Mouse (Mus musculus): ENCODE results near the gene Ipo13. TPM values are rescaled to one million over a fixed set of nuclear protein-coding genes. Genes with fewer than 3 reads are reported as not detected.

Gene Ipo13
- polyA plus RNA-seq, 1 experiment from 2014 or later = 43.8 TPM

DNA sequence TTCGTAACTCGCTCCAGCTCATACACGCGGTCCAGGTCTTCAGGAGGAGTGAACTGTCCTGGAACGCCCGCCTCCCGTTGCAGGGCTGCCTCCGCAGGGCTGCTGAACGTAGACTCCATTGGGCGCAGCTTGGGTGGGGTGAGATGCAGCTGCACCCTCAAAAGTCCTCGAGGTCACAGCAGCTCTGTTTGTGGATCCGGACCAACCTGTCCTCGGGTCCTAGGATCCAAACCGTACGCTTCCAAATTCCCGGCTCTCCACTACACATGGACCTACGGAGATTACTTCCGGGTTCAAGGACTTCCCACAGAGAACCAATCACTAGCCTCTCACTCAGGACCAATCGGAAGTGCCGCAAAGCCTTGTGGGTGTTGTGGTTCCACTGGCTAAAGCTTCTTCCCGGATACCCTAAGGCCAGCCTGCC lies 23.0 kb downstream of the Ipo13 start, which contains the start of gene Dph2:
Gene Dph2, minus strand, starts transcription at position 295 of the 424 bp plus-strand sequence.
- WGBS = 0% methylated on average over 21 of the region's 21 CpGs
- Histone ChIP-seq H3K4me2 (ENCODE audit: low read depth, low read length) (peak within 1 kb of the TSS; percentile 77), H3K27ac (ENCODE audit: low read length) (no peak within 1 kb of the TSS), H3K4me3 (replicated peaks; ENCODE audit: low read length) (peak within 1 kb of the TSS; percentile 87), H3K4me1 (ENCODE audit: control insufficient read depth, insufficient read depth, low read length) (peaks cover 10% of the 10 kb centered on the region), H3K9ac (ENCODE audit: low read length) (peak within 1 kb of the TSS; percentile 72), H3K27me3 (ENCODE audit: control insufficient read depth, insufficient read depth, low read length) (no peaks in the 10 kb centered on the region), H3K9me3 (replicated peaks; ENCODE audit: control insufficient read depth, low read length) (no peaks in the 10 kb centered on the region), H3K36me3 (ENCODE audit: control insufficient read depth, insufficient read depth, low read length) (peaks cover 3% of the 10 kb centered on the region; the same call in 1 of the 2 replicates)
- peak; percentile 79 for ATAC-seq (ENCODE audit: insufficient read depth, low FRiP score)

DNA sequence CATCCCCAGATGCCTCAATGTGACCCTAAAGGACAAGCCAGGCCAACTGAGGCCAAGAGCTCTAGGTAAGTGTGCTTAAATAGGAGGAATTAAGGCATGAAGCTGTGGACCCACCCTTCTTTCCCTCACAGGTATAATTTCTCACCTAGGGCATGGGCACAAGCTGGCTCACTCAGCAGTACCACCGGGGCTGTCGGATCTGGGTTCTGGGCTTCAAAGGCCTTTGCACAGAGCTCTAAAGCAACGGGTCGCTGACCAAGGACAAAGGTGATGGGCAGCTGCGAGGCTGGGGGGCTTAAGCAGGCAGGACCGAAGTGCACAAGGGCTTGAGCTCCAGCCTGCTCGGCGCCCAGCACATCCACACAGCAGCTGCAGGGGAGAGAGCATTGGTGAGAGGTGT lies 24.0 kb downstream of the Ipo13 start:
- no peak overlapping the region for H3K27ac ChIP-seq (ENCODE audit: low read length)
- H3K4me3 ChIP-seq (replicated peaks; ENCODE audit: low read length) = peak overlapping the region; percentile 87; the same call in 1 of the 2 replicates
- ATAC-seq (ENCODE audit: insufficient read depth, low FRiP score) = no peak
- peaks cover 17% of the 10 kb centered on the region for H3K4me1 ChIP-seq (ENCODE audit: control insufficient read depth, insufficient read depth, low read length)
- 89% methylated on average over 8 of the region's 8 CpGs for WGBS
- H3K9ac ChIP-seq (ENCODE audit: low read length) = no peak overlapping the region
- H3K4me2 ChIP-seq (ENCODE audit: low read depth, low read length) = peak overlapping the region; percentile 77; the same call in 1 of the 2 replicates
- no peaks in the 10 kb centered on the region for H3K27me3 ChIP-seq (ENCODE audit: control insufficient read depth, insufficient read depth, low read length)
- H3K9me3 ChIP-seq (replicated peaks; ENCODE audit: control insufficient read depth, low read length) = no peaks in the 10 kb centered on the region
- H3K36me3 ChIP-seq (ENCODE audit: control insufficient read depth, insufficient read depth, low read length) = peaks cover 2% of the 10 kb centered on the region; the same call in 1 of the 2 replicates

DNA sequence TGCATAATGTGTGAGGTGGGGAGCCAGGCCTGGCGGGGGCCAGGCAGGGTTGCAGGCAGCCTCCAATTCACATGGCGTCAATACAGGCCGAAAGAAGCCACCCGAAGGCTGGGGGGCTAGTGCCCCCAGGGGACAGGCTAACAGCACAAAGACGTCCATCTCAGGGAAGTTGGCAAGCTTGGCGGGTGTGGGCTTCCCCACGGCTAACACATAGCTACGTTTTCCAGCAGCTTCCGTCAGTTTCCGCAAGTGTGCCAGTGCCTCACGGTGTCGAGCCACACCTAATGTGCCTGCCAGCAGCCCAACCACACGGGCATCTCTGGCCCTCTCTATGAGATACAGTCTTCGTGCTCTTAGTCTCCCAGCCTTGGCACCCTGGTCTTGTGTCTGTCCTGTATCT lies 24.8 kb downstream of the Ipo13 start:
- WGBS = 94% methylated on average over 14 of the region's 14 CpGs
- ATAC-seq (ENCODE audit: insufficient read depth, low FRiP score) = no peak
- peaks cover 17% of the 10 kb centered on the region for H3K4me1 ChIP-seq (ENCODE audit: control insufficient read depth, insufficient read depth, low read length)
- H3K4me3 ChIP-seq (replicated peaks; ENCODE audit: low read length) = no peak overlapping the region
- no peak overlapping the region for H3K4me2 ChIP-seq (ENCODE audit: low read depth, low read length)
- no peak overlapping the region for H3K27ac ChIP-seq (ENCODE audit: low read length)
- H3K27me3 ChIP-seq (ENCODE audit: control insufficient read depth, insufficient read depth, low read length) = no peaks in the 10 kb centered on the region
- no peak overlapping the region for H3K9ac ChIP-seq (ENCODE audit: low read length)
- H3K36me3 ChIP-seq (ENCODE audit: control insufficient read depth, insufficient read depth, low read length) = peaks cover 5% of the 10 kb centered on the region
- no peaks in the 10 kb centered on the region for H3K9me3 ChIP-seq (replicated peaks; ENCODE audit: control insufficient read depth, low read length)

DNA sequence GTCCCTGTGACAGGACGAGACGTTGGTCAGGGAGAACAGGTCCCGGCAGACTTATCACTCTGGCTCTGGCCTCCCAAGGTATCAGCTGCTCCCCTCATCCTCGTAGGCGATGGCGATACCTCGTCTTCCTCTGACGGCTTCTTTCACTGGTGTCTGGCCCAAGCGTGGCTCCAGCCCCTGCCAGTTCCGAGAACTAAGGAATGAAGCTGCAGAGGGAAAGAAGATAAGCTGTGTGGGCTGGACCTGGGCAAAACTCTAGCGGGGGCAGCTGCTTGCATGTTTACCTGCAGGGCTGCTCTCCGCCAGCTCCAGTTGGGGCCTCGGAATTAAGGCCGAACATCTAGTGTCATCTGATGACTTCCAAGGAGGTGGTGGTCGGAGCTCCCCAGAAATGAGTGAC lies 25.3 kb downstream of the Ipo13 start:
- Histone ChIP-seq H3K36me3 (ENCODE audit: control insufficient read depth, insufficient read depth, low read length) (peaks cover 10% of the 10 kb centered on the region), H3K4me1 (ENCODE audit: control insufficient read depth, insufficient read depth, low read length) (peaks cover 18% of the 10 kb centered on the region), H3K27me3 (ENCODE audit: control insufficient read depth, insufficient read depth, low read length) (no peaks in the 10 kb centered on the region), H3K4me3 (replicated peaks; ENCODE audit: low read length) (no peak overlapping the region), H3K4me2 (ENCODE audit: low read depth, low read length) (no peak overlapping the region), H3K27ac (ENCODE audit: low read length) (no peak overlapping the region), H3K9ac (ENCODE audit: low read length) (no peak overlapping the region), H3K9me3 (replicated peaks; ENCODE audit: control insufficient read depth, low read length) (no peaks in the 10 kb centered on the region)
- ATAC-seq (ENCODE audit: insufficient read depth, low FRiP score) = no peak
- WGBS = 89% methylated on average over 15 of the region's 15 CpGs

DNA sequence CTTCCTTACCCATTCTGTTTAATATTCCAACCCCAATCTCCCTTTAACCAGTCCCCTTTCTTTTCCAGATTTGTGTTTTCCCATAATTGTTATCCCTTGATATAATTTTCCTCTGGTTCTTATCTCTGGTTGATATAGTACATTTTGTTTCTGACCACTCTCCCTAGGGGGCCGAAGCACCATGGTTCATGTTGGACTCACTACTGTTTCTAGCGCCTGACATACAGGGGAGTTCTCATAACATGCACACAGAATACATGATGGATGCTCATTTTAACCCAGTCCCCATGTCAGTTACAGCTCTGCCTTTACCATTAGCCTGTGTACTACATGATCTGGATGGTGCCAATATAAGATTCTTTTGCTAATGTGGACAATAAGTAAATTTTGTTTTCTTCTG lies 26.9 kb downstream of the Ipo13 start:
- Histone ChIP-seq H3K9me3 (replicated peaks; ENCODE audit: control insufficient read depth, low read length) (no peaks in the 10 kb centered on the region), H3K4me2 (ENCODE audit: low read depth, low read length) (peak overlapping the region; percentile 74), H3K27me3 (ENCODE audit: control insufficient read depth, insufficient read depth, low read length) (no peaks in the 10 kb centered on the region), H3K36me3 (ENCODE audit: control insufficient read depth, insufficient read depth, low read length) (peaks cover 13% of the 10 kb centered on the region), H3K4me1 (ENCODE audit: control insufficient read depth, insufficient read depth, low read length) (peaks cover 29% of the 10 kb centered on the region), H3K4me3 (replicated peaks; ENCODE audit: low read length) (no peak overlapping the region), H3K27ac (ENCODE audit: low read length) (no peak overlapping the region), H3K9ac (ENCODE audit: low read length) (peak overlapping the region; percentile 36)
- WGBS = 63% methylated on average over 2 of the region's 2 CpGs
- no peak for ATAC-seq (ENCODE audit: insufficient read depth, low FRiP score)

DNA sequence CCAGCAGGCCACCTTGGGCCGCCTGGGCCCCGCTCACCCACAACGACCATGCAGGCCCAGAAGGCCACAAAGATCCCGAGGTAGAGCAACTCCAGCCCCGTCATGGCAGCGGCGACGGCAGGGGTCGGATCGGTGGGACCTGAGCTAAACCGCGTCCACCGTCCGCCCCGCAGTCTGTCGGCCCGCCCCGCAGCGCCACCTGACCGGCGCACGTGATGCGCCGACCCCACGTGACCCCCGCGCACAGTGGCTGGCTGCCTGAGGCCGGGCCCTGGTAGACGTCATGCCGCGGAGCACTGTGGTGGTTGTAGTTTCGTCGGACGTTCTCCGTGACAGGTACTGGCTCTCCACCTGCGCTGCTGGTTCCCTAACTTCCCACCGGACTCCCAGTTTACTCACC lies 27.7 kb downstream of the Ipo13 start, which contains the start of gene Atp6v0b:
Gene Atp6v0b, minus strand, starts transcription at position 201 of the 400 bp plus-strand sequence.
- under 1% methylated on average over 37 of the region's 37 CpGs for WGBS
- peak; percentile 92 for ATAC-seq (ENCODE audit: insufficient read depth, low FRiP score)
- peaks cover 32% of the 10 kb centered on the region for H3K4me1 ChIP-seq (ENCODE audit: control insufficient read depth, insufficient read depth, low read length)

DNA sequence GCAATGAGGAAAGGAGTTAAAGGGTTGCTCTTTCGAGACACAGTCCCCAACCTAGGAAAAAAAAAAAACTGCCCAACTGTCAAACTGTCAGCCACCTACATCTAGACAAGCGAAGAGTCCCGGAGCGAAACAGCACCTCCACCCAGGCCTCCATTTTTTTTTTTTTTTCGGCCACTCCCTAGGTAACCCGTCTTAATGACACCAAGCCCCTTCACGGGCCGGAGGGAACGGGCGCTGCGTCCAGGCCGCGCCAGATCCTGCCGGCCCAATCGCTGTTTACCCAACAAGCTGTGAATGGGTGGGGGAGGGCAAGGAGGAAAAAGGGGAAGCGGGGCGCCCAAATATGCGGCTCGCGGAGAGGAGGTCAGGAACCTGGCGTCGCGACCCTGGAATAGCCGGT lies 28.2 kb downstream of the Ipo13 start:
- peak overlapping the region; percentile 72 for H3K27ac ChIP-seq (ENCODE audit: low read length)

More for the DNA sequence above, 27.7 kb downstream of the Ipo13 start, which contains the start of gene Atp6v0b:
- H3K27me3 ChIP-seq (ENCODE audit: control insufficient read depth, insufficient read depth, low read length) = no peaks in the 10 kb centered on the region
- peak within 1 kb of the TSS; percentile 72 for H3K27ac ChIP-seq (ENCODE audit: low read length)
- H3K4me3 ChIP-seq (replicated peaks; ENCODE audit: low read length) = peak within 1 kb of the TSS; percentile 99
- H3K9me3 ChIP-seq (replicated peaks; ENCODE audit: control insufficient read depth, low read length) = no peaks in the 10 kb centered on the region
- peak within 1 kb of the TSS; percentile 74 for H3K4me2 ChIP-seq (ENCODE audit: low read depth, low read length)
- peak within 1 kb of the TSS; percentile 93 for H3K9ac ChIP-seq (ENCODE audit: low read length)
- peaks cover 13% of the 10 kb centered on the region for H3K36me3 ChIP-seq (ENCODE audit: control insufficient read depth, insufficient read depth, low read length)

DNA sequence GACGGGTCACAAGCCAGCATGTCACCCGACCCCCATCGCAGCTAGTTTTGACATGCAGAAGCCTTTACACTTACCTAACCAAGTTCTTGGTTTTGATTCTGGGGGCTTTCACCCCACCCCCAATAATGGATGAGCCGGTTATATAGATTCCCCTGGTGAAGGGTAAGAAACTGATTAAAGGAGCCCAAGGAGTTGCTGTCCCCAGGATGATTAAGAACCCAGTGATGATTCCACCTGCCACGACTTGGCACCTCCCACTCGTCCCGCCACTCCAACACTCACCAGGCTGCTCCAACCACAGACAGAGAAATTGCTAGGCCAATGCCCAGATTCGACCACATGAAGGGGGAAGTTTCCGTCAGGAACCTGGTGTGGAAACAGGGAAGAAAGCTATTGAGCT lies 28.8 kb downstream of the Ipo13 start:
- H3K27ac ChIP-seq (ENCODE audit: low read length) = no peak overlapping the region
- ATAC-seq (ENCODE audit: insufficient read depth, low FRiP score) = no peak
- no peak overlapping the region for H3K9ac ChIP-seq (ENCODE audit: low read length)
- H3K36me3 ChIP-seq (ENCODE audit: control insufficient read depth, insufficient read depth, low read length) = peaks cover 13% of the 10 kb centered on the region
- no peaks in the 10 kb centered on the region for H3K9me3 ChIP-seq (replicated peaks; ENCODE audit: control insufficient read depth, low read length)
- H3K27me3 ChIP-seq (ENCODE audit: control insufficient read depth, insufficient read depth, low read length) = no peaks in the 10 kb centered on the region
- H3K4me1 ChIP-seq (ENCODE audit: control insufficient read depth, insufficient read depth, low read length) = peaks cover 29% of the 10 kb centered on the region
- H3K4me3 ChIP-seq (replicated peaks; ENCODE audit: low read length) = peak overlapping the region; percentile 99; the same call in 1 of the 2 replicates
- H3K4me2 ChIP-seq (ENCODE audit: low read depth, low read length) = peak overlapping the region; percentile 74
- WGBS = 75% methylated on average over 9 of the region's 9 CpGs

More for the DNA sequence above, 28.2 kb downstream of the Ipo13 start:
- Histone ChIP-seq H3K9ac (ENCODE audit: low read length) (peak overlapping the region; percentile 93), H3K36me3 (ENCODE audit: control insufficient read depth, insufficient read depth, low read length) (peaks cover 13% of the 10 kb centered on the region), H3K4me1 (ENCODE audit: control insufficient read depth, insufficient read depth, low read length) (peaks cover 33% of the 10 kb centered on the region), H3K4me2 (ENCODE audit: low read depth, low read length) (peak overlapping the region; percentile 74), H3K9me3 (replicated peaks; ENCODE audit: control insufficient read depth, low read length) (no peaks in the 10 kb centered on the region), H3K4me3 (replicated peaks; ENCODE audit: low read length) (peak overlapping the region; percentile 99), H3K27me3 (ENCODE audit: control insufficient read depth, insufficient read depth, low read length) (no peaks in the 10 kb centered on the region)
- peak; percentile 3; the same call in 1 of the 2 replicates for ATAC-seq (ENCODE audit: insufficient read depth, low FRiP score)
- 2% methylated on average over 24 of the region's 24 CpGs for WGBS

DNA sequence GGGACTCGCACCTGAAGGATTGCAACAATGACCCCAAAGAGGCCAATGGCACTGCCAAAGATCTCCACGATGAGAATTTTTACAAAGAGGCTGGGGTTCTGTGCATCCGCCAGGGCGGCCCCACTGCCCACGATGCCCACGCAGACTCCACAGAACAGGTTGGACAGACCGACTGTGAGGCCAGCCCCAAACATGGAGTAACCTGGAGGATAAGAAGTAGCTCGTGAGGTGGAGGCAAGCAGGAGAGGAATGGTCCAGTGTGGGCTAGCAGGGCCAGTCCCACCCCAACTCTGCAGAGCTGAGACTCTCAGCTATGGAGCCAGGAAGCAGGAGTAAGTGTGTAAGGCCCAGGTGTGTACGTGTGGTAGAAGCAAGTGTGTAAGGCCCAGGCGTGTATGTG lies 29.7 kb downstream of the Ipo13 start:
- no peak for ATAC-seq (ENCODE audit: insufficient read depth, low FRiP score)
- H3K27me3 ChIP-seq (ENCODE audit: control insufficient read depth, insufficient read depth, low read length) = no peaks in the 10 kb centered on the region
- H3K4me1 ChIP-seq (ENCODE audit: control insufficient read depth, insufficient read depth, low read length) = peaks cover 26% of the 10 kb centered on the region
- H3K27ac ChIP-seq (ENCODE audit: low read length) = no peak overlapping the region
- no peak overlapping the region for H3K4me3 ChIP-seq (replicated peaks; ENCODE audit: low read length)
- 93% methylated on average over 10 of the region's 10 CpGs for WGBS
- peaks cover 13% of the 10 kb centered on the region for H3K36me3 ChIP-seq (ENCODE audit: control insufficient read depth, insufficient read depth, low read length)
- no peak overlapping the region for H3K9ac ChIP-seq (ENCODE audit: low read length)
- no peak overlapping the region for H3K4me2 ChIP-seq (ENCODE audit: low read depth, low read length)
- no peaks in the 10 kb centered on the region for H3K9me3 ChIP-seq (replicated peaks; ENCODE audit: control insufficient read depth, low read length)
